Mouse (Mus musculus) right cerebral cortex, postnatal 25 days (tissue): Measurements from ENCODE around the gene Vmn1r172.
"Not testable (repeated sequence)": the region's sequence is repeated elsewhere in the genome, so short reads cannot be mapped to it uniquely, and the experiment has no call there.

Experiments used
- DNase-seq: peaks from one replicate; pipeline ENCODE4 v3.0.0; 2022

The Vmn1r172 gene

GRCm38 (mm10) chr7:23658016-23658415 lies at the start of gene Vmn1r172:
TSS of gene Vmn1r172 (plus strand) at chr7:23658316.
- DNase-seq, result no peak

DNA sequence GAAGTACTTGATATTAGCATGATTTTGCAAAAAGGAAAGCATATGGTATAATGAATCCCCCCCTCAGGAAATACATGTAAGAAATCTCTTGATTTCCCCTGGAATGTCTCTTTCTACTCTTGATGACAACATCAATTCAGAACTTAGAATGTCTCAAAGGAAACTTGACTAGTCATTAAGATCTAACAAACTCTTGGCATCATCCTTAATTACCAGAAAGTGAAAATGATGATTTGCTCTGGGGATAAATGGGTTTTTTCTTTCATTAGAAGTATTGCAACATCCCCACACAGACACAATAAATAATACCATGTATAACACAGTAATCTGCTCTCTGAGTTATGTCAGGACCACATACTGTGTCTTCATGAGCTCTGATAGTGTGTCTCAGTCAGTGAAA lies 27.7 kb upstream of the Vmn1r172 start, which contains the start of gene Vmn1r171:
TSS of gene Vmn1r171 (plus strand) at position 301 of the 400 bp plus-strand sequence.
- no peak for DNase-seq

DNA sequence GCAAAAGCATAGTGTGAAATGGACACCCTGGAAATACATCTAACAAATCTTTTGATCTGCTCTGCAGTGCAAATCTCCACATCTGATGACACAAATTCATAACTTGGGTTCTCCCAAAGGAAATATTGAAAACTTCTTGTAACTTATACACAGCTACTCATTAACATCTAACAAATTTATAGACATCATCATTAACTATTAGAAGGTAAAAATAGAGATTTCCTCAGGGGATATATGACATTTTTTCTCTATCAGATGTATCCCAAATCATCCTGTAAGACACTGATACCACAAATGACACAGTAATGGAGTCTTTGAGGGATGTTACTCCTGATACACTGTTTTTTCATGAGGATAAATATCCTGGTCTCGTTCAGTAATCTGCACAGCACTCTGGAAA lies 42.3 kb downstream of the Vmn1r172 start, which contains the start of gene Vmn1r173:
TSS of gene Vmn1r173 (plus strand) at position 301 of the 400 bp plus-strand sequence.
- DNase-seq, result not testable (repeated sequence)
